Mouse (Mus musculus) megakaryocyte, embryonic 14.5 days (primary cell): Measurements from ENCODE around the gene Itgb1.

Source experiments
- FLI1 ChIP-seq: IDR thresholded peaks from 2 replicates; pipeline ENCODE4 v1.6.1; 2012; ENCODE audit warnings: low read length, inconsistent platforms, mixed read lengths
- GATA1 ChIP-seq: IDR thresholded peaks from 3 replicates; pipeline ENCODE4 v1.6.1; 2012; ENCODE audit warnings: mixed read lengths, low read length, inconsistent platforms, borderline replicate concordance

GRCm38 (mm10) chr8:128654365-128655099 lies 30.9 kb upstream of the Itgb1 start:
- TF ChIP-seq GATA1 = no peak; the same call in 2 of the 3 replicates
- no peak for TF ChIP-seq FLI1
